Mouse (Mus musculus) spleen, adult 12 weeks (tissue): ENCODE data around the gene Tgm7.
A peak's percentile ranks its signal among the peaks of the same experiment; 100 is the strongest.

Source experiments
- DNase-seq: peaks from one replicate; pipeline ENCODE4 v3.0.0; 2022; ENCODE audit warnings: low spot score

The Tgm7 gene

GRCm38 (mm10) chr2:121071871-121072270 lies 37.7 kb downstream of the Tgm7 start:
- DNase-seq = no peak

GRCm38 (mm10) chr2:121069506-121069905 lies 40.1 kb downstream of the Tgm7 start:
- no peak for DNase-seq

- no peak for DNase-seq
Measured at GRCm38 (mm10) chr2:121067116-121067515, 42.5 kb downstream of the Tgm7 start.

DNA sequence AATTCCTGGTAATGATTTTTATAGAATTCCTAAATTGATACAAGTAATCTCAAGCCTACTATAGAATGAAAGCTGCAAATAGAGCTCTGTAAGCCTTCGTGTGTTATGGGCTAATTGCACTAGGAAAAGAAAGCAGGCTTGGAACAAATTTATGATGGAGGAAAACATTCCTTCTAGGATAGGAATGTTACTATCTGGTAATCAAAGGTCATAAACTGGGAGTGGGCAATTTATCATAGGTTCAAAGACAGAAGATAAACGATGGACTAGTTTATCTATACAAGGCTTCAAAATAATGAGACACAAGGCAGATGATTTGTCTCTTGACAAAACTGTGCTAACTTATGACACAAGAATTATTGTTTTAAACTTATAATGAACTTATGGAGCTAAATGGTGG lies 48.3 kb downstream of the Tgm7 start:
- no peak for DNase-seq

GRCm38 (mm10) chr2:121057997-121058396 lies 51.6 kb downstream of the Tgm7 start:
- DNase-seq = no peak

- peak; percentile 40 for DNase-seq
Measured at GRCm38 (mm10) chr2:121055915-121056314, 53.7 kb downstream of the Tgm7 start.

DNA sequence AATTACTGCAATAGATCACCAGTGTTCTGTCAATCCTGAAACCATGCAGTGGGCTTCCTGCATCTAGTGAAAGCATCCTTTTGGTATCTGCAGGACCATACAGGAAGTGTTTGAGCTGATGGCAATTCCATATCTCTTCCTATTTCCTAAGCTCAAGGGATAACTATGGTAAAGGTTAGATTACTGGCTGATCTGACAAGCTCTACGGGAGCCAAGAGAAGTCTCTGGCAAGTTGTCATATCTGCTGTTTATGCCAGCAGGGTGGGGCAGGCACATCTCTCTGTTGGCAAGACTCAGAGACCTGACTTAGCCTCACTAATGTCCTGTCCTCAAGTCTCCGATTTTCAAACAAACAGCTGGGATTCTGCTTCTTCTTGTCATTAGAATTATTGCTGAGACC lies 55.5 kb downstream of the Tgm7 start:
- no peak for DNase-seq

DNA sequence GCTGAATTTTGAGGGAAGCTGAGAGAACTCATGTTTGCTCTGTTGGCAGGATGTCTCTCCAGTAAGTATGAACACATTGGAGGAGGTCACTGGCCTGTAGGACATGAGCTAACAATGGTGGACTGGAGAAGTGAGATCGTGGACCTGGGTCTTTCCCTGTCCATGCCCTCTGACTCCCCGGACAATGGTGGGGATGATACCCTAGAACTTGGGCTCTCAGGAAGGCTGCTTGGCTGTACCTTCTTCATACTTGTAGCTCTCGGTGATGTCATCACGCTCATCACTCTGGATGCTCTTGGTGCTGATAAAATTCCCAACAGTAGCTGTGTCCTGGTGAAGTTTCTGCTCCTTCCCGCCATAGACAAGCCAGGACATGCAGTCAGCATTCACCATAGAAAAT lies 57.4 kb downstream of the Tgm7 start:
- DNase-seq = no peak

GRCm38 (mm10) chr2:121045653-121046052 lies 63.9 kb downstream of the Tgm7 start:
- DNase-seq = no peak
